Mouse (Mus musculus) stomach, embryonic 14.5 days (tissue): ENCODE results near the gene Trappc2l. TPM values are rescaled to one million over a fixed set of nuclear protein-coding genes. Genes with fewer than 3 reads are reported as not detected.
"Not testable (repeated sequence)": the region's sequence is repeated elsewhere in the genome, so short reads cannot be mapped to it uniquely, and the experiment has no call there.

Experiments
- ATAC-seq: fragments of 200-750 bp; cut with Nextera tagmentation; 2 replicates; pipeline ENCODE4 v1.8.0; 2017; ENCODE audit warnings: low read depth, moderate TSS enrichment; ENCODE audit not compliant: insufficient number of reproducible peaks, insufficient read depth, low FRiP score
- H3K27ac ChIP-seq: fragments of 300-500 bp; sonication (generic); 2 replicates; pipeline ENCODE4 v1.5.1; 2014; ENCODE audit warnings: mild to moderate bottlenecking, low read length, moderate library complexity, mixed read lengths
- H3K27me3 ChIP-seq: fragments of 300-500 bp; sonication (generic); 2 replicates; pipeline ENCODE4 v1.6.1; 2014; ENCODE audit warnings: low read length, control low read depth, mixed read lengths; ENCODE audit not compliant: control insufficient read depth, insufficient read depth
- H3K36me3 ChIP-seq: fragments of 300-500 bp; sonication (generic); 2 replicates; pipeline ENCODE4 v1.6.1; 2014; ENCODE audit warnings: mild to moderate bottlenecking, control low read depth, low read length, moderate library complexity, mixed read lengths; ENCODE audit not compliant: control insufficient read depth, insufficient read depth
- H3K4me1 ChIP-seq: fragments of 300-500 bp; sonication (generic); 2 replicates; pipeline ENCODE4 v1.6.1; 2014; ENCODE audit warnings: low read length, control low read depth, mixed read lengths; ENCODE audit not compliant: control insufficient read depth, insufficient read depth
- H3K4me2 ChIP-seq: fragments of 300-500 bp; sonication (generic); replicated peaks from 2 replicates; pipeline ENCODE4 v1.6.1; 2014; ENCODE audit warnings: low read depth, low read length, control low read depth
- H3K4me3 ChIP-seq: fragments of 300-500 bp; sonication (generic); 2 replicates; pipeline ENCODE4 v1.5.1; 2014; ENCODE audit warnings: low read depth, low read length, control low read depth
- H3K9ac ChIP-seq: fragments of 300-500 bp; sonication (generic); replicated peaks from 2 replicates; pipeline ENCODE4 v1.6.1; 2014; ENCODE audit warnings: low read depth, mild to moderate bottlenecking, control low read depth, low read length, moderate library complexity, mixed read lengths
- H3K9me3 ChIP-seq: fragments of 300-500 bp; sonication (generic); 2 replicates; pipeline ENCODE4 v1.6.1; 2016; ENCODE audit warnings: low read depth, low read length, control low read depth; ENCODE audit not compliant: control insufficient read depth
- WGBS: fragments of 180-500 bp; shearing (Covaris S2); extraction: QIAGEN DNeasy Blood & Tissue Kit; methylation state at CpG from one replicate; pipeline ENCODE4 v1.1.7; 2014; 5-methylcytosine and 5-hydroxymethylcytosine counted together
- polyA plus RNA-seq: library from polyadenylated mRNA; unstranded; fragments of >200 nt; fragmentation: Nextera tagmentation; extraction: Ambion mirVana; gene quantifications from 2 replicates; pipeline ENCODE4 v1.2.1, GENCODE M21; 2014

The Trappc2l gene
- polyA plus RNA-seq, 1 experiment from 2014 or later: 66.9 TPM

- H3K27ac ChIP-seq: no peak overlapping the region
- no peak overlapping the region for H3K9ac ChIP-seq
- no peak for ATAC-seq
- no peak overlapping the region for H3K4me3 ChIP-seq
- no peaks in the 10 kb centered on the region for H3K27me3 ChIP-seq
- H3K4me1 ChIP-seq: peaks cover 24% of the 10 kb centered on the region
- H3K36me3 ChIP-seq: peaks cover 40% of the 10 kb centered on the region
- H3K4me2 ChIP-seq: peak overlapping the region; percentile 78
- WGBS: 94% methylated on average over 16 of the region's 16 CpGs
- no peaks in the 10 kb centered on the region for H3K9me3 ChIP-seq
Measured at GRCm38 (mm10) chr8:122569996-122570395, 41.4 kb upstream of the Trappc2l start.

GRCm38 (mm10) chr8:122571153-122571552, 40.3 kb upstream of the Trappc2l start:
- Histone ChIP-seq H3K4me2 (no peak overlapping the region), H3K9me3 (no peaks in the 10 kb centered on the region), H3K9ac (no peak overlapping the region), H3K27me3 (no peaks in the 10 kb centered on the region), H3K4me3 (no peak overlapping the region), H3K4me1 (peaks cover 36% of the 10 kb centered on the region), H3K27ac (no peak overlapping the region), H3K36me3 (peaks cover 40% of the 10 kb centered on the region)
- ATAC-seq: no peak
- WGBS: 96% methylated on average over 11 of the region's 11 CpGs

GRCm38 (mm10) chr8:122571750-122572267, 39.6 kb upstream of the Trappc2l start:
- ATAC-seq: no peak
- 90% methylated on average over 17 of the region's 17 CpGs for WGBS
- Histone ChIP-seq H3K36me3 (peaks cover 40% of the 10 kb centered on the region), H3K27me3 (no peaks in the 10 kb centered on the region), H3K4me3 (no peak overlapping the region), H3K4me2 (no peak overlapping the region), H3K9ac (no peak overlapping the region), H3K9me3 (no peaks in the 10 kb centered on the region), H3K27ac (no peak overlapping the region), H3K4me1 (peaks cover 30% of the 10 kb centered on the region)

GRCm38 (mm10) chr8:122572751-122573150, 38.7 kb upstream of the Trappc2l start:
- Histone ChIP-seq H3K4me2 (no peak overlapping the region), H3K4me1 (peaks cover 32% of the 10 kb centered on the region), H3K36me3 (peaks cover 40% of the 10 kb centered on the region), H3K4me3 (no peak overlapping the region), H3K27me3 (no peaks in the 10 kb centered on the region), H3K9me3 (no peaks in the 10 kb centered on the region), H3K9ac (no peak overlapping the region), H3K27ac (no peak overlapping the region)
- ATAC-seq: no peak
- WGBS: 81% methylated on average over 3 of the region's 3 CpGs

- not testable (repeated sequence) for H3K27ac ChIP-seq, H3K9me3 ChIP-seq, H3K9ac ChIP-seq, H3K4me3 ChIP-seq, H3K4me2 ChIP-seq, ATAC-seq, H3K27me3 ChIP-seq
- WGBS: 40% methylated on average over 4 of the region's 4 CpGs
- H3K4me1 ChIP-seq: peaks cover 32% of the 10 kb centered on the region
- peaks cover 40% of the 10 kb centered on the region for H3K36me3 ChIP-seq
Measured at GRCm38 (mm10) chr8:122573176-122573575, 38.3 kb upstream of the Trappc2l start.

- no peak overlapping the region for H3K9ac ChIP-seq
- no peaks in the 10 kb centered on the region for H3K27me3 ChIP-seq
- H3K9me3 ChIP-seq: no peaks in the 10 kb centered on the region
- peaks cover 32% of the 10 kb centered on the region for H3K4me1 ChIP-seq
- H3K27ac ChIP-seq: no peak overlapping the region
- no peak for ATAC-seq
- H3K4me3 ChIP-seq: no peak overlapping the region
- WGBS: 59% methylated on average over 9 of the region's 9 CpGs
- peaks cover 40% of the 10 kb centered on the region for H3K36me3 ChIP-seq
- no peak overlapping the region for H3K4me2 ChIP-seq
Measured at GRCm38 (mm10) chr8:122573577-122573976, 37.9 kb upstream of the Trappc2l start.

GRCm38 (mm10) chr8:122574264-122574663, 37.2 kb upstream of the Trappc2l start:
- no peak overlapping the region for H3K4me3 ChIP-seq
- peaks cover 40% of the 10 kb centered on the region for H3K36me3 ChIP-seq
- H3K4me1 ChIP-seq: peaks cover 32% of the 10 kb centered on the region
- no peak overlapping the region for H3K9ac ChIP-seq
- no peak overlapping the region for H3K4me2 ChIP-seq
- 35% methylated on average over 3 of the region's 3 CpGs for WGBS
- no peaks in the 10 kb centered on the region for H3K27me3 ChIP-seq
- H3K9me3 ChIP-seq: no peaks in the 10 kb centered on the region
- ATAC-seq: no peak
- H3K27ac ChIP-seq: peak overlapping the region; percentile 55; the same call in 1 of the 2 replicates

- no peak overlapping the region for H3K4me3 ChIP-seq
- H3K36me3 ChIP-seq: peaks cover 39% of the 10 kb centered on the region
- H3K4me1 ChIP-seq: peaks cover 32% of the 10 kb centered on the region
- H3K27me3 ChIP-seq: no peaks in the 10 kb centered on the region
- H3K9me3 ChIP-seq: no peaks in the 10 kb centered on the region
- peak overlapping the region; percentile 88 for H3K4me2 ChIP-seq
- no peak overlapping the region for H3K9ac ChIP-seq
- H3K27ac ChIP-seq: peak overlapping the region; percentile 55; the same call in 1 of the 2 replicates
- no peak for ATAC-seq
- WGBS: 19% methylated on average over 10 of the region's 10 CpGs
Measured at GRCm38 (mm10) chr8:122574667-122575251, 36.7 kb upstream of the Trappc2l start.

- peaks cover 32% of the 10 kb centered on the region for H3K4me1 ChIP-seq
- ATAC-seq: no peak
- H3K9ac ChIP-seq: 0 out of 2 replicates have a peak overlapping the region, but pooled peaks have one; percentile 83
- H3K4me2 ChIP-seq: peak overlapping the region; percentile 88
- H3K9me3 ChIP-seq: no peaks in the 10 kb centered on the region
- 55% methylated on average over 8 of the region's 8 CpGs for WGBS
- H3K36me3 ChIP-seq: peaks cover 33% of the 10 kb centered on the region
- no peaks in the 10 kb centered on the region for H3K27me3 ChIP-seq
- H3K27ac ChIP-seq: no peak overlapping the region; the same call in 1 of the 2 replicates
- H3K4me3 ChIP-seq: peak overlapping the region; percentile 74
Measured at GRCm38 (mm10) chr8:122575286-122575685, 36.2 kb upstream of the Trappc2l start.
